Mouse (Mus musculus) adrenal gland (tissue): Measurements from ENCODE around the gene C130073F10Rik.
"Not testable (repeated sequence)": the region's sequence is repeated elsewhere in the genome, so short reads cannot be mapped to it uniquely, and the experiment has no call there.

ENCODE experiments used
- intact Hi-C: fragments of 180-260 bp; cut with DNase I; formaldehyde crosslinking; loops from one replicate; pipeline ENCODE4 v1.15.1; 2025
- long read RNA-seq, 2 experiments: library from polyadenylated mRNA; unstranded; transcript quantifications; one replicate each; pipeline ENCODE4 v2.0.0; 2020; ENCODE audit warnings: borderline replicate concordance in 1 of 2; ENCODE audit not compliant: insufficient replicate concordance in 1 of 2

The C130073F10Rik gene
- long read RNA-seq, experiment 1, result 0 reads
- long read RNA-seq, experiment 2, result 0 reads

GRCm38 (mm10) chr4:101893656-101894420 is at the start of gene C130073F10Rik:
Gene C130073F10Rik (minus strand): TSS chr4:101893789.
- intact Hi-C loops, result no loop called here

- intact Hi-C loops, result not testable (repeated sequence)
Observed at GRCm38 (mm10) chr4:101940107-101940506, 46.5 kb upstream of the C130073F10Rik start, which contains the start of gene Gm12794. Gene Gm12794 (plus strand): TSS chr4:101940407.

- intact Hi-C loops, result not testable (repeated sequence)
Observed at GRCm38 (mm10) chr4:101908821-101909220, 15.2 kb upstream of the C130073F10Rik start, which contains the start of gene Gm12800. Gene Gm12800 (plus strand): TSS chr4:101909121.

DNA sequence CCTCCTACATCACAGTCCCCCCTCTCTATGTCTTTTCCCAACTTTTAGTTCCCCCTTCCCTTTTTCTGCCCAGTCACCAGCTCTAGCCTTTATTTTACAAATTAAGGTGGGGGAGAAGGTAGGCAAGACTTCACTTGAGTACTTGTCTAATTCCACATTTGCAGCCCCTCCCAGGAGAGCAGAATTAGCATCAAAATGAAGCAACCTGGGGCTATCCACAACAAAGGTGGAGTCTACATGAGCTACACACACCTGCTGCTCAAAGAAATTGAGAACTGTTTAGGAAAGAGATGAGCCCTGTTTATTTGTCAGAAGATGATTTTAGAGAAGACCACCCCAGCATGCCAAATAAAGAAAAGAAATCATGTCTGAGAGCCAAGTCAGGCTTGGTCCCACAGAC is 4.2 kb downstream of the C130073F10Rik start:
- intact Hi-C loops, result no loop called here

GRCm38 (mm10) chr4:101883641-101884040 is 9.9 kb downstream of the C130073F10Rik start:
- intact Hi-C loops, result no loop called here

- intact Hi-C loops, result not testable (repeated sequence)
Observed at GRCm38 (mm10) chr4:101875687-101876086, 17.9 kb downstream of the C130073F10Rik start.

DNA sequence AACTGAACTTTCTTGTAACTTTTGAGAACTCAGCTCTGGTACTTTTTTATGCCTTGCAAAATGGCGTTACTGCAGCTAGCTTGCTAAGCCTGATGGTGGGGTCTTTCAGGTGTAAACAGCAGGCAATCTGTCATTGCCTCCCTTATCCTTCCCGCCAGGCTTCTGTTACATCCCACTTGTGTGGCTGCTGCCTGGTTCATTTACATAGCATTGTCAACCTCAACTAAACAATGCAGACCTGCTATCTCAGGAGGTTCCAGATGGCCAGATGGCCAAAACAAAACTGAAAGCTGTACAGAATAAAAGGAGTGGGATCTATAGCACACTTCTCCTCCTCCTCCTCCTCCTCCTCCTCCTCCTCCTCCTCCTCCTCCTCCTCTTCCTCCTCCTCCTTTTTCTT is 21.6 kb downstream of the C130073F10Rik start:
- intact Hi-C loops, result not testable (repeated sequence)

GRCm38 (mm10) chr4:101862289-101862688 is 31.3 kb downstream of the C130073F10Rik start:
- intact Hi-C loops, result loop anchor here (5.0 kb wide), 1 partner anchor 135 kb away; no protein-coding TSS in a partner anchor

GRCm38 (mm10) chr4:101860873-101861272 is 32.7 kb downstream of the C130073F10Rik start:
- intact Hi-C loops, result loop anchor here (5.0 kb wide), 1 partner anchor 136 kb away; no protein-coding TSS in a partner anchor

DNA sequence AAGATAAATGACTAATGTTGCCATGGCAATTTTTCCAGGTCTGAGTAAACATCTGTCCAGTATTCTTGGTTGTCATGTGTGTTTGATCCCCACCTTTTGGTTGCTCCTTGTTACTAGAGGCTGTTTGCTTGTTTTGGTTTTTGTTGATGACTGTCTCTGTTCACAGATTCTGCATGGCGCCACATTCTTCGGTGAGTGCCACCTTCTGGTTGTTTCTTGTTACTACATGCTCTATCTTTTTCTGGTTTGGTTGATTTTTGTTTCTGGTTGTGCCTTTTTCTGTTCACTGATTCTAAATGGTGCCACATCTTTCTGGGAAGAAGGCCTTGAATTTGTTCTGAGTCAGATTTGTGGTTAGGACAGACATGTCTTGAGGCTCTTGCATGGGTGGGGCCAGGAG is 42.7 kb downstream of the C130073F10Rik start:
- intact Hi-C loops, result no loop called here

- intact Hi-C loops, result not testable (repeated sequence)
Observed at GRCm38 (mm10) chr4:101843923-101844322, 49.7 kb downstream of the C130073F10Rik start, which contains the start of gene B020004J07Rik. Gene B020004J07Rik (minus strand): TSS chr4:101844023.
